Mouse (Mus musculus) gastrocnemius, postnatal 4 days (tissue): ENCODE data around the gene Spsb3. TPM values are rescaled to one million over a fixed set of nuclear protein-coding genes. Genes with fewer than 3 reads are reported as not detected.

ENCODE experiments used
- total RNA-seq, 2 experiments: library from RNA; stranded (reverse); gene quantifications; 2 replicates each; pipeline ENCODE4 v1.2.3; 2021

Gene Spsb3
- total RNA-seq, 2 experiments from 2014 or later, result 29.0 to 32.3 TPM

Other genes starting within 250 kb of the Spsb3 start
- 10 to 100 TPM; 35.4 to 35.6 TPM for gene Slc9a3r2, start 236.3 kb upstream of the Spsb3 start, total RNA-seq
- not detected for gene Npw, start 228.2 kb upstream of the Spsb3 start, total RNA-seq
- gene Zfp598, start 217.0 kb upstream of the Spsb3 start, total RNA-seq, result 10 to 100 TPM; 25.7 to 29.6 TPM
- gene Syngr3, start 196.7 kb upstream of the Spsb3 start, total RNA-seq, result under 1 TPM; 0.13 to 0.15 TPM
- gene Gfer, start 190.5 kb upstream of the Spsb3 start, total RNA-seq, result 10 to 100 TPM; 22.9 to 24.6 TPM
- gene Noxo1, start 190.4 kb upstream of the Spsb3 start, total RNA-seq, result 1 to 10 TPM; 2.2 to 3.3 TPM
- gene Tbl3, start 179.0 kb upstream of the Spsb3 start, total RNA-seq, result 10 to 100 TPM; 19.1 to 20.4 TPM
- gene Rnf151, start 168.6 kb upstream of the Spsb3 start, total RNA-seq, result under 1 TPM in 1 of 2 experiments, not detected in 1; 0.23 TPM
- gene Rps2, start 168.5 kb upstream of the Spsb3 start, total RNA-seq, result 100 to 1,000 TPM; 750 to 839 TPM
- 100 to 1,000 TPM; 383 to 407 TPM for gene Ndufb10, start 162.2 kb upstream of the Spsb3 start, total RNA-seq
- 100 to 1,000 TPM; 215 to 219 TPM for gene Rpl3l, start 158.8 kb upstream of the Spsb3 start, total RNA-seq
- gene Msrb1, start 150.0 kb upstream of the Spsb3 start, total RNA-seq, result 100 to 1,000 TPM in 1 of 2 experiments, 10 to 100 TPM in 1; 91.8 to 101 TPM
- gene Hs3st6, start 133.7 kb upstream of the Spsb3 start, total RNA-seq, result not detected
- gene Meiob, start 82.4 kb upstream of the Spsb3 start, total RNA-seq, result not detected
- 10 to 100 TPM; 65.5 to 68.8 TPM for gene Hagh, start 46.5 kb upstream of the Spsb3 start, total RNA-seq
- gene Fahd1, start 36.3 kb upstream of the Spsb3 start, total RNA-seq, result 10 to 100 TPM; 26.4 to 29.0 TPM
- gene Igfals, start 20.6 kb upstream of the Spsb3 start, total RNA-seq, result 1 to 10 TPM; 3.1 to 6.4 TPM
- gene Nubp2, start 294 bp upstream of the Spsb3 start, total RNA-seq, result 10 to 100 TPM; 19.2 to 21.4 TPM
- gene Eme2, start 8.4 kb downstream of the Spsb3 start, total RNA-seq, result 10 to 100 TPM; 27.8 to 28.0 TPM
- gene Mrps34, start 8.5 kb downstream of the Spsb3 start, total RNA-seq, result 10 to 100 TPM; 93.0 to 94.7 TPM
- gene Nme3, start 9.9 kb downstream of the Spsb3 start, total RNA-seq, result 10 to 100 TPM; 10.3 to 14.5 TPM
- 10 to 100 TPM; 50.0 to 51.1 TPM for gene Mapk8ip3, start 50.3 kb downstream of the Spsb3 start, total RNA-seq
- 10 to 100 TPM; 41.7 to 44.3 TPM for gene Jpt2, start 74.0 kb downstream of the Spsb3 start, total RNA-seq
- gene Cramp1l, start 129.1 kb downstream of the Spsb3 start, total RNA-seq, result 10 to 100 TPM; 13.9 to 14.9 TPM
- gene Ift140, start 129.4 kb downstream of the Spsb3 start, total RNA-seq, result 10 to 100 TPM in 1 of 2 experiments, 1 to 10 TPM in 1; 9.0 to 10.1 TPM
- gene Tmem204, start 196.9 kb downstream of the Spsb3 start, total RNA-seq, result 10 to 100 TPM; 14.6 to 19.9 TPM
- gene Telo2, start 229.3 kb downstream of the Spsb3 start, total RNA-seq, result 10 to 100 TPM; 23.5 to 27.8 TPM
- 10 to 100 TPM in 1 of 2 experiments, 1 to 10 TPM in 1; 6.0 to 12.6 TPM for gene Ptx4, start 234.1 kb downstream of the Spsb3 start, total RNA-seq
- 10 to 100 TPM; 23.0 to 25.0 TPM for gene Clcn7, start 246.7 kb downstream of the Spsb3 start, total RNA-seq